Mouse (Mus musculus) left cerebral cortex, adult 6 months (tissue): ENCODE measurements around the gene Chrm1. TPM values are rescaled to one million over a fixed set of nuclear protein-coding genes. Genes with fewer than 3 reads are reported as not detected.

ENCODE experiments used
- long read RNA-seq, 2 experiments: library from polyadenylated mRNA; unstranded; transcript quantifications; one replicate each; pipeline ENCODE4 v2.0.0; 2019 to 2020
- polyA plus RNA-seq: library from polyadenylated mRNA; unstranded; fragments of <200 nt; fragmentation: Nextera tagmentation; gene quantifications from 2 replicates; pipeline ENCODE4 v1.2.3, GENCODE M21; 2021

Gene Chrm1
- 41.2 and 88.0 TPM in 2 replicates for polyA plus RNA-seq
- long read RNA-seq, experiment 1, full-length matches to known transcripts = 43 of 105 reads
- long read RNA-seq, experiment 1, partial matches to known transcripts = 40 of 105 reads
- long read RNA-seq, experiment 1, other reads (novel, unspliced or antisense) = 22 of 105 reads
- long read RNA-seq, experiment 2, full-length matches to known transcripts = 4 of 65 reads
- long read RNA-seq, experiment 2, partial matches to known transcripts = 0 of 65 reads
- long read RNA-seq, experiment 2, other reads (novel, unspliced or antisense) = 61 of 65 reads

GRCm38 (mm10) chr19:8663360-8663839 lies at the start of gene Chrm1:
Gene Chrm1, plus strand, starts transcription at chr19:8663789.

GRCm38 (mm10) chr19:8617904-8618303 lies 45.7 kb upstream of the Chrm1 start, which contains the start of gene Slc22a6:
Gene Slc22a6, plus strand, starts transcription at chr19:8618039.

GRCm38 (mm10) chr19:8722907-8723573 lies 59.5 kb downstream of the Chrm1 start, which contains the start of gene Slc3a2:
Gene Slc3a2, minus strand, starts transcription at chr19:8723369.

Other genes starting within 250 kb of the Chrm1 start
- 8.6 and 10.3 TPM in 2 replicates for gene Slc22a8, start 72.5 kb upstream of the Chrm1 start, polyA plus RNA-seq
- gene Slc22a6, start 45.8 kb upstream of the Chrm1 start, polyA plus RNA-seq = 2.2 and 2.7 TPM in 2 replicates
- gene Slc3a2, start 59.6 kb downstream of the Chrm1 start, polyA plus RNA-seq = 169 and 178 TPM in 2 replicates
- 57.2 and 64.9 TPM in 2 replicates for gene Wdr74, start 72.0 kb downstream of the Chrm1 start, polyA plus RNA-seq
- not detected in 2 replicates for gene 1700092M07Rik, start 76.9 kb downstream of the Chrm1 start, polyA plus RNA-seq
- gene Stx5a, start 77.6 kb downstream of the Chrm1 start, polyA plus RNA-seq = 33.4 and 33.5 TPM in 2 replicates
- 23.9 and 27.6 TPM in 2 replicates for gene Nxf1, start 93.3 kb downstream of the Chrm1 start, polyA plus RNA-seq
- gene Tmem223, start 107.2 kb downstream of the Chrm1 start, polyA plus RNA-seq = 234 and 250 TPM in 2 replicates
- 28.2 and 37.0 TPM in 2 replicates for gene Tmem179b, start 110.7 kb downstream of the Chrm1 start, polyA plus RNA-seq
- gene Taf6l, start 122.6 kb downstream of the Chrm1 start, polyA plus RNA-seq = 11.5 and 16.0 TPM in 2 replicates
- 224 and 251 TPM in 2 replicates for gene Polr2g, start 134.8 kb downstream of the Chrm1 start, polyA plus RNA-seq
- gene Zbtb3, start 138.8 kb downstream of the Chrm1 start, polyA plus RNA-seq = 2.2 and 3.2 TPM in 2 replicates
- 22.4 and 24.7 TPM in 2 replicates for gene Ttc9c, start 155.5 kb downstream of the Chrm1 start, polyA plus RNA-seq
- 5.9 and 11.9 TPM in 2 replicates for gene Hnrnpul2, start 156.2 kb downstream of the Chrm1 start, polyA plus RNA-seq
- gene AC129217.1, start 166.0 kb downstream of the Chrm1 start, polyA plus RNA-seq = not detected in 2 replicates
- 80.3 and 99.9 TPM in 2 replicates for gene Bscl2, start 173.7 kb downstream of the Chrm1 start, polyA plus RNA-seq
- 271 and 278 TPM in 2 replicates for gene Gng3, start 175.4 kb downstream of the Chrm1 start, polyA plus RNA-seq
- 0.28 and 0.50 TPM in 2 replicates for gene Lrrn4cl, start 187.0 kb downstream of the Chrm1 start, polyA plus RNA-seq
- gene Ubxn1, start 207.7 kb downstream of the Chrm1 start, polyA plus RNA-seq = 157 and 163 TPM in 2 replicates
- gene Uqcc3, start 217.1 kb downstream of the Chrm1 start, polyA plus RNA-seq = 68.8 and 84.0 TPM in 2 replicates
- 9.7 and 11.2 TPM in 2 replicates for gene Lbhd1, start 219.9 kb downstream of the Chrm1 start, polyA plus RNA-seq
- not detected in 2 replicates for gene Gm49403, start 220.1 kb downstream of the Chrm1 start, polyA plus RNA-seq
- gene 1810009A15Rik, start 225.1 kb downstream of the Chrm1 start, polyA plus RNA-seq = 71.4 and 81.8 TPM in 2 replicates
- gene Gm49416, start 225.1 kb downstream of the Chrm1 start, polyA plus RNA-seq = 5.9 and 13.0 TPM in 2 replicates
- gene Ints5, start 229.2 kb downstream of the Chrm1 start, polyA plus RNA-seq = 6.4 and 8.5 TPM in 2 replicates
- gene Ganab, start 234.3 kb downstream of the Chrm1 start, polyA plus RNA-seq = 15.2 and 19.0 TPM in 2 replicates